24 mouse cellular contexts compared by ENCODE assay signal in the genomic region with DNA sequence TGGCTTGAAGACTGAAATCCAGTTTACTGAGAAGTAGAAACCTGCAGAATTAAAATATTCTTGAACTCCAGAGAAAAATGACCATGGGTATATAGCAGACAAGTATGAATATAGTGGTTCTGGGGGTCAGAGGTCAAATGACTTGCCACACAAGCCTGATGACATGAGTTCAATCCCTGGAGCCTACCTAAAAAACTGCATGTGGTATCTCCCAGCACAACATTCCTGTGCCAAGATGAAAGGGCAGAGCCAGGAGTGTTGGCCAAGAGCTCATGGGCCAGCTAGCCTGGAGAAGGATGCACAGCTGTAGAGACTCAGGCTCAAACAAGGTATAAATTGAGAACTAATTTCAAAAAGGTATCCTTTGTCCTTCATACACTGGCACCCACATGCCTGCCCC. TPM values are rescaled to one million over a fixed set of nuclear protein-coding genes. Genes with fewer than 3 reads are reported as not detected.
DNase-seq lines count a peak whose midpoint lies in the region; ATAC-seq and TF ChIP-seq lines count a peak whose summit lies in the region.
"Had no signal": no experiment of that assay in that cellular context is flagged by ENCODE, and none has a peak within 500 bp of the region (broad histone marks: within the 10 kb centered on the region; RNA-seq: fewer than 3 reads in every experiment).

No protein-coding gene starts in this region.

- TF ChIP-seq CTCF in layer of hippocampus, adult 2 months (conservative IDR thresholded peaks at IDR 0.05) = no peak
- TF ChIP-seq CTCF in lung, postnatal 0 days (IDR thresholded peaks at IDR 0.05) = no peak

- no peak for ATAC-seq in cerebellum, adult (ENCODE audit: insufficient number of reproducible peaks, low FRiP score, low TSS enrichment)
- no peak for ATAC-seq in lung, postnatal 0 days
- ATAC-seq: intestine, postnatal 0 days; liver, embryonic 12.5 days; Patski had no signal

- no peak for TF ChIP-seq EP300 in lung, postnatal 0 days (IDR thresholded peaks at IDR 0.05)

- no peak overlapping the region for H3K4me3 ChIP-seq in layer of hippocampus, adult 2 months
- no peak overlapping the region for H3K4me3 ChIP-seq in lung, postnatal 0 days (ENCODE audit: low read depth, low read length)
- H3K4me3 ChIP-seq: embryonic facial prominence, embryonic 12.5 days; gastrocnemius, adult 2 months; heart, embryonic 15.5 days; kidney, embryonic 15.5 days; left cerebral cortex, adult 2 months; liver, embryonic 12.5 days had no signal

- no peak overlapping the region for H3K4me2 ChIP-seq in lung, postnatal 0 days (replicated peaks; ENCODE audit: low read depth, low read length)
- H3K4me2 ChIP-seq: embryonic facial prominence, embryonic 12.5 days; heart, embryonic 15.5 days; kidney, embryonic 15.5 days; liver, embryonic 12.5 days had no signal

- no peaks in the 10 kb centered on the region for H3K36me3 ChIP-seq in lung, postnatal 0 days (ENCODE audit: insufficient read depth, low read length)
- H3K36me3 ChIP-seq: embryonic facial prominence, embryonic 12.5 days; heart, embryonic 15.5 days; kidney, embryonic 15.5 days; liver, embryonic 12.5 days had no signal

- peak; percentile 45 to 56 for DNase-seq in cerebellum, postnatal 10 days
- DNase-seq in layer of hippocampus, adult 2 months (ENCODE audit: low spot score in 2 of 2) = no peak
- no peak for DNase-seq in layer of hippocampus, postnatal 10 days (ENCODE audit: low spot score in 2 of 2)
- DNase-seq in lung, postnatal 0 days (ENCODE audit: low spot score) = no peak
- DNase-seq in lung, postnatal 25 days (ENCODE audit: low spot score) = no peak
- DNase-seq in forelimb bud, embryonic 11.5 days (ENCODE audit: low read depth, low spot score) = peak; percentile 20
- DNase-seq in heart, postnatal 10 days = no peak
- DNase-seq: adrenal gland, postnatal 25 days; cerebellum, adult 11 months; cerebellum, adult 9-11 months; gastrocnemius, adult 2 months; heart, postnatal 4 days; kidney, postnatal 4 days; layer of hippocampus, adult 9-11 months; thymus, adult 18-20 months; thymus, postnatal 36 days had no signal

- H3K27me3 ChIP-seq in lung, postnatal 0 days (replicated peaks; ENCODE audit: insufficient read depth, low read length) = no peaks in the 10 kb centered on the region
- H3K27me3 ChIP-seq: embryonic facial prominence, embryonic 12.5 days; heart, embryonic 15.5 days; kidney, embryonic 15.5 days; liver, embryonic 12.5 days; Patski had no signal

- H3K27ac ChIP-seq in layer of hippocampus, adult 2 months = peak overlapping the region; percentile 36
- peak overlapping the region; percentile 10; the same call in 1 of the 2 replicates for H3K27ac ChIP-seq in lung, postnatal 0 days (ENCODE audit: low read length)
- H3K27ac ChIP-seq: embryonic facial prominence, embryonic 12.5 days; gastrocnemius, adult 2 months; heart, embryonic 15.5 days; kidney, embryonic 15.5 days; liver, embryonic 12.5 days had no signal

- no peak overlapping the region for H3K9ac ChIP-seq in lung, postnatal 0 days (replicated peaks; ENCODE audit: low read depth)
- H3K9ac ChIP-seq: embryonic facial prominence, embryonic 12.5 days; heart, embryonic 15.5 days; kidney, embryonic 15.5 days; liver, embryonic 12.5 days had no signal

- H3K9me3 ChIP-seq in lung, postnatal 0 days (ENCODE audit: low read length) = no peaks in the 10 kb centered on the region
- H3K9me3 ChIP-seq: embryonic facial prominence, embryonic 12.5 days; heart, embryonic 15.5 days; kidney, embryonic 15.5 days; liver, embryonic 12.5 days had no signal

- no peaks in the 10 kb centered on the region for H3K4me1 ChIP-seq in lung, postnatal 0 days (ENCODE audit: insufficient read depth, low read depth, low read length)
- H3K4me1 ChIP-seq: embryonic facial prominence, embryonic 12.5 days; kidney, embryonic 15.5 days had no signal

- intact Hi-C loops in heart, postnatal 10 days (cut with DNase I) = no loop called here

RNA-seq across cellular contexts. Expression of gene Sash1, which starts 42.4 kb away (rescaled TPM):
- 10 to 100 TPM; 75.7 to 86.0 TPM for total RNA-seq in layer of hippocampus, adult 2 months (2021)
- total RNA-seq in layer of hippocampus, postnatal 10 days (2021) = 100 to 1,000 TPM in 1 of 2 experiments, 10 to 100 TPM in 1; 92.0 to 101 TPM
- 10.1 and 13.5 TPM in 2 replicates for polyA plus RNA-seq in lung, postnatal 0 days (2015; fragmentation: Nextera tagmentation; extraction: Ambion mirVana)
- total RNA-seq in heart, postnatal 10 days (2021) = 10 to 100 TPM; 53.8 to 63.6 TPM

Comparison
In these comparisons a context has a peak if more than half of its experiments do, and no peak if none do; other contexts are left out.
1. DNase-seq: peak in cerebellum, postnatal 10 days (2 of 2) and forelimb bud, embryonic 11.5 days (single experiment); none in layer of hippocampus, adult 2 months (0 of 2), layer of hippocampus, postnatal 10 days (0 of 2), lung, postnatal 0 days (single experiment), lung, postnatal 25 days (single experiment) and heart, postnatal 10 days (0 of 2).